Mouse (Mus musculus) C2C12 (cell line): ENCODE results near the gene Immp2l. TPM values are rescaled to one million over a fixed set of nuclear protein-coding genes. Genes with fewer than 3 reads are reported as not detected.

Experiments
- H3K27me3 ChIP-seq: one replicate; pipeline ENCODE4 v1.6.1; 2011; ENCODE audit not compliant: control insufficient read depth, insufficient read depth, insufficient read length
- H3K36me3 ChIP-seq: one replicate; pipeline ENCODE4 v1.6.1; 2011; ENCODE audit not compliant: control insufficient read depth, insufficient read depth
- H3K4me3 ChIP-seq: one replicate; pipeline ENCODE4 v1.5.1; 2011; ENCODE audit warnings: mild to moderate bottlenecking, control low read depth; ENCODE audit not compliant: poor library complexity, insufficient read depth, severe bottlenecking
- H3K79me2 ChIP-seq: one replicate; pipeline ENCODE4 v1.6.1; 2011; ENCODE audit not compliant: control insufficient read depth, insufficient read depth
- H3K79me3 ChIP-seq: one replicate; pipeline ENCODE4 v1.6.1; 2011; ENCODE audit warnings: low read depth, control low read depth
- H3ac ChIP-seq: one replicate; pipeline ENCODE3; 2011; ENCODE audit warnings: low read depth; ENCODE audit not compliant: control insufficient read depth, insufficient read length
- CEBPB ChIP-seq: IDR thresholded peaks from one replicate; pipeline ENCODE4 v1.6.1; 2011; ENCODE audit warnings: low read depth, mild to moderate bottlenecking, control low read depth, moderate library complexity
- CTCF ChIP-seq: IDR thresholded peaks from one replicate; pipeline ENCODE4 v1.5.1; 2011; ENCODE audit not compliant: control insufficient read depth, insufficient read depth, insufficient read length
- FOSL1 ChIP-seq: IDR thresholded peaks from one replicate; pipeline ENCODE4 v1.8.0; 2011; ENCODE audit warnings: mild to moderate bottlenecking, low read length; ENCODE audit not compliant: poor library complexity, insufficient read depth, severe bottlenecking
- MAX ChIP-seq: IDR thresholded peaks from one replicate; pipeline ENCODE4 v1.6.1; 2011; ENCODE audit warnings: mild to moderate bottlenecking, control low read depth
- MYOD1 ChIP-seq: IDR thresholded peaks from one replicate; pipeline ENCODE4 v1.6.1; 2011; ENCODE audit warnings: low read depth; ENCODE audit not compliant: control insufficient read depth, insufficient read length
- MYOG ChIP-seq: IDR thresholded peaks from one replicate; pipeline ENCODE4 v1.6.1; 2011; ENCODE audit not compliant: control insufficient read depth, insufficient read length; ENCODE audit errors: extremely low read depth
- USF1 ChIP-seq: IDR thresholded peaks from one replicate; pipeline ENCODE4 v1.6.1; 2011; ENCODE audit warnings: low read depth, mild to moderate bottlenecking, control low read depth, moderate library complexity
- polyA plus RNA-seq: library from polyadenylated mRNA; unstranded; fragments of >200 nt; fragmentation: generic; extraction: Trizol; gene quantifications from one replicate; pipeline ENCODE4 v1.2.1, GENCODE M21; 2012; ENCODE audit warnings: missing spikeins

The Immp2l gene
- polyA plus RNA-seq, 1 experiment, result 6.2 TPM

DNA sequence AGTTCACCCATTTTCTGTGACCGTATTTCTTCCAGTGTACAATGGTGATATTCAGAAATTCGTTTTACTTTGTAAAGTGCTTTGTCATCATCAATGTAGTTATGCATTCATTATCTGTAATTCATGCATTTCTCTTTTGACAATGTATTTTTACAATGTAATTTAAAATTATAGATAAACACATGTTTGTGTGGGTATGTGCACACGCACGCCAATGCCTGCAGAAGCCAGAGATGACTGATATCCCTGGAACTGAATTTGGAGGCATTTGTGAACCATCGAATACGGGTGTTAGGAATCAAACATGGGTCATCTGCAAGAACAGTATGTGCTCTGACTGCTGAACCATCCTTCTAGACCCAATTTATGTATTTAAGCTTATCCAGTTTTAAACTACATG lies 161.6 kb downstream of the Immp2l start:
- Histone ChIP-seq H3K79me3 (no peaks in the 10 kb centered on the region), H3K4me3 (no peak overlapping the region), H3ac (no peak overlapping the region), H3K27me3 (no peaks in the 10 kb centered on the region), H3K79me2 (no peaks in the 10 kb centered on the region), H3K36me3 (no peaks in the 10 kb centered on the region)
- TF ChIP-seq MYOG (no peak), MAX (no peak), CEBPB (no peak), CTCF (no peak), MYOD1 (no peak)

DNA sequence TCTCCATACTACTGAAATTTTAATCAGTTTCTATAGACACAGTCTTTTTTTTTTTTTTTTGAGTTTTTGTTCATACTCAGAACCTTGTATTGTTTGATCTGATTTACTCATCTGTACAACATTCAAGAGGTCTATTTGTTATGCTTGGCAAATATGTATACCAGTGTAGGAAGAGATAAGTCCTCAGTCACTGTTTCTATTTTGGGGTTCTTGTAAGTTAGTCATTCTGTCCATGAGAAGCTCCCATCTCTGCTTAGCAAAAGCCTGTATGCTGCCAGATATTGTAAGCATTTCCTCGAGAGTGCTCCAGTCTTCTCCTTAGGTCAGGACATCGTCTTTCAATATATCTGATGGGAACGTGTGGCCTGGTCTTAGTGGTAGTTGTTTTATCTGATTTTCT lies 168.9 kb downstream of the Immp2l start:
- no peaks in the 10 kb centered on the region for H3K36me3 ChIP-seq
- no peak overlapping the region for H3ac ChIP-seq
- TF ChIP-seq FOSL1 (no peak), MYOD1 (no peak), MAX (no peak), USF1 (no peak), CTCF (no peak), CEBPB (no peak), MYOG (no peak)
- H3K79me2 ChIP-seq, result no peaks in the 10 kb centered on the region
- H3K79me3 ChIP-seq, result no peaks in the 10 kb centered on the region
- H3K4me3 ChIP-seq, result no peak overlapping the region
- no peaks in the 10 kb centered on the region for H3K27me3 ChIP-seq

DNA sequence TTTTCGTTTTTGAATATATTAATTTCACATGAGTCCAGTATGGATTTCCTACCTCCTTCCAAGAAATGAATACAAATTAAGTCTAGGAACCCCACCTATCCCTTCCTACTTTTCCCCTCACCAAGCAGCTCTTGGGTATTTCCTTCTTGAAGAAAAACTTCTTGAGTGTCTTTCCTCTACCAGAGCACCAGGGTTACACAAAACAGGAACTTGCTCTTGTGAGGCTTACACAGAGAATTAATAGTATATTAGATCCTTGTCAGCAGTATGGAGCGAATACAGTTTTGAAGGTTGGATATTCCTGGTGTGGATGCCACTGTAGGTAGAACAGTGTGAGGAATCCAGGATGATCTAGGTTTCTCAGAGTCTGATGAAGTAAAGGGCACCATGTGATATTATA lies 172.5 kb downstream of the Immp2l start:
- H3ac ChIP-seq, result no peak overlapping the region
- TF ChIP-seq CEBPB (no peak), MYOD1 (no peak), MAX (no peak), USF1 (no peak), FOSL1 (no peak), CTCF (no peak)
- no peaks in the 10 kb centered on the region for H3K79me2 ChIP-seq

DNA sequence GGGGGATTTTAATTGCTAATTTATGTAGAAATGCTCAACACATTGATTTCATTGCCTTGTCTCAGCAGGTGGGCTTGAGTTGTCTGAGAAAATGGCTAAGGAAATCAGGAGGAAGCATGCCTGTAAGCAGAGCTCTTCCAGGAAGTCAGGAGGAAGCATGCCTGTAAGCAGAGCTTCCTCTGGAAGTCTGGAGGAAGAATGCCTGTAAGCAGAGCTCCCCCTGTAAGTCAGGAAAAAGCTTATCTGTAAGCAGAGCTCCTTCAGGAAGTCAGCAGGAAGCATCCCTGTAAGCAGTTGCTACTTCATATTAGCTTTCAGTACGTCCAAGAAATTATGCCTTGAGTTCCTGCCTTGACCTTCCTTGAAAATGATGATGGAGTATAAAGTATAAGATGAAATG lies 191.3 kb downstream of the Immp2l start:
- Histone ChIP-seq H3K36me3 (no peaks in the 10 kb centered on the region), H3ac (no peak overlapping the region), H3K4me3 (no peak overlapping the region), H3K27me3 (no peaks in the 10 kb centered on the region), H3K79me2 (no peaks in the 10 kb centered on the region), H3K79me3 (no peaks in the 10 kb centered on the region)
- TF ChIP-seq MYOG, result no peak
- no peak for TF ChIP-seq CTCF
- TF ChIP-seq MAX, result no peak
- TF ChIP-seq FOSL1, result no peak
- TF ChIP-seq USF1, result no peak

More for the DNA sequence above, 172.5 kb downstream of the Immp2l start:
- Histone ChIP-seq H3K36me3 (no peaks in the 10 kb centered on the region), H3K27me3 (no peaks in the 10 kb centered on the region), H3K4me3 (no peak overlapping the region), H3K79me3 (no peaks in the 10 kb centered on the region)

DNA sequence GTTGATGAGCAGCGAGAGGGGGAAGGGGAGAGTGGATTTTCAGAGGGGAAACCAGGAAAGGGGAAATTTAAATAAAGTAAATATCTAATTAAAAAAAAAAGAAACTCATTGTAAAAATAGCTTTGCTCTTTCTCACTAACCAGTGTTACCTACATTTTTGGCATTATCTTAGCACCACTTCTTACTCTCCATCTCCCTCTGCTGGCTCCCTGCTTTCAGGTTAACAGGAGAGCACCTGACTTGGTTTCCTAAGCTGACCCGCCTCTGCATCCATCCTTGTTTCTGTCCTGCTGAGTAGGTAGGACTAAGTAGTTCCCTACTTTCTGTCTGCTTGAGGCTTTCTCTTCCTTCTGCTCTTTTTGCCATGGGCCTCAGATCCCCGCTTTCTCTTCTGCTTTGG lies 198.0 kb downstream of the Immp2l start:
- TF ChIP-seq MAX (no peak), MYOG (no peak), MYOD1 (no peak), USF1 (no peak), CTCF (no peak), FOSL1 (no peak), CEBPB (no peak)
- no peak overlapping the region for H3K4me3 ChIP-seq
- H3K36me3 ChIP-seq, result no peaks in the 10 kb centered on the region
- H3K79me2 ChIP-seq, result no peaks in the 10 kb centered on the region
- no peaks in the 10 kb centered on the region for H3K79me3 ChIP-seq
- H3ac ChIP-seq, result no peak overlapping the region
- H3K27me3 ChIP-seq, result no peaks in the 10 kb centered on the region

DNA sequence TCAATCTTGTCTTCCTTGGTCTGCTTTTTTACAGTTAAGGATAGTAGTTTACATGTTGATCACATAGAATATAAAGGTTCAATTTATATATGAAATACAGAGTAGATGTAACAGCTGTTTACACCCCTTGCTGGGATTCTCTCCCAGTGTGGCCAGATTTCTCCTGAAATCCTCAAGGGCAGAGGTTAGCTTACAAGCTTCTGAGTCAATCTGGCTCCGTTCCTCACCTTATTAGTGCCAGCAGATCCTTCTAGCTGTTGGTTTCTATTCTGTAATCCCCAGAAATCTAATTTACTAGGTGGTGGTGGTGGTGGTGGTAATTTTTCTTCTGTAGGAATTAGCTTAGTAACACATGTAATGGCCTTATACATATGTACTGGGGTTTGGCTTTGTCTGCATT lies 199.8 kb downstream of the Immp2l start:
- no peak overlapping the region for H3K4me3 ChIP-seq
- H3K79me3 ChIP-seq, result no peaks in the 10 kb centered on the region
- H3ac ChIP-seq, result no peak overlapping the region
- H3K79me2 ChIP-seq, result no peaks in the 10 kb centered on the region
- H3K36me3 ChIP-seq, result no peaks in the 10 kb centered on the region
- H3K27me3 ChIP-seq, result no peaks in the 10 kb centered on the region
- TF ChIP-seq MYOG (no peak), USF1 (no peak), MYOD1 (no peak), MAX (no peak), CEBPB (no peak), FOSL1 (no peak), CTCF (no peak)
